Mouse (Mus musculus): ENCODE measurements at regions not wholly inside any gene's neighbourhood (a gene's known extent, or its start where the extent isn't known, plus 50 kb on each side); places are given as distances from the start of the nearest gene placed in this dataset.

DNA sequence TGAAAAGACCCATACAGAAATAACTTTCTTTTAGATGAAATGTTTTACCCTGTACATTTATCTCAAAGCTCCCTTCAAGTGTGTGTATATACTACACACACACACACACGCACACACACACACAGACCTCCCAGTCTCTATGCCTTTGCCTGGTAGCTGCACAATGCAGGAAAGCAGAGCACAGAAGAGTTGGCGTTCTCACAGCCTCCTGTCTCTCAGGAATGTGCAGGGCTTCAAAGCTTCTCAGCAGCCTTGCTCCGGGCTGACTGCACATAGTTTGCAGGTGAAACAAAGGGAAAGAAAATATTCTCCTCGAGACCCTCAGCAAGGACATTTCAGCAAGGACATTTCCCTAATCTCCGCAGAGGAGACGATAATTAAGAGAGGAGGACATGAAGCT is 139.0 kb upstream of the Ntm start:
- 37% methylated on average over 6 of the region's 6 CpGs for WGBS
- Histone ChIP-seq H3K27me3 (ENCODE audit: control insufficient read depth, insufficient read depth, low read depth, low read length) (no peaks in the 10 kb centered on the region), H3K4me2 (ENCODE audit: low read length) (no peak overlapping the region), H3K27ac (ENCODE audit: low read length) (0 out of 2 replicates have a peak overlapping the region, but pooled peaks have one; percentile 20), H3K4me3 (ENCODE audit: low read depth, low read length) (no peak overlapping the region), H3K9me3 (replicated peaks; ENCODE audit: control insufficient read depth, low read length, poor library complexity, severe bottlenecking) (no peaks in the 10 kb centered on the region), H3K4me1 (ENCODE audit: control insufficient read depth, insufficient read depth, low read length) (peaks cover 12% of the 10 kb centered on the region; the same call in 1 of the 2 replicates), H3K9ac (ENCODE audit: low read depth, low read length) (no peak overlapping the region), H3K36me3 (ENCODE audit: control insufficient read depth, insufficient read depth, low read length) (no peaks in the 10 kb centered on the region)
- peak; percentile 48; the same call in 1 of the 2 replicates for ATAC-seq

DNA sequence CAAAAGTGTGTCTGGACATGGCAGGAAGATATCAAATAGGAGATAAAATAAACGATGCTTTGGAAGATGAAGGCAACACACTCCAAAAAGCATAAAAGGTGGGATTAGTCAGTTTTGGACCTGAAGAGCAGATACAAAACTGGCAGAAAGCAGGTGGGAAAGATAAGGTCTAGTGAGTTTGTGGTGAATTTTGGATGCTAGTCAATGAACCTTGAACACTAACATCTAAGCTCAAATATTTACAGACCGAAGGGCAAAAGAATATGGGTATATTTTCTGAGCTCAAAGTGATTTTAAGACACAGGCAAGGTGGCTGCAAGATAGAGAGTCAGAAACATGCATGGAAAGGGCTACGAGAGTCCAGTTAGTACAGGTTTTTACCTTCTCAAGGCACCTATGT is 159.4 kb upstream of the Ntm start:
- no peaks in the 10 kb centered on the region for H3K4me1 ChIP-seq (ENCODE audit: control insufficient read depth, insufficient read depth, low read length)
- ATAC-seq = no peak
- no peak overlapping the region for H3K9ac ChIP-seq (ENCODE audit: low read depth, low read length)
- no peak overlapping the region for H3K4me2 ChIP-seq (ENCODE audit: low read length)
- H3K9me3 ChIP-seq (replicated peaks; ENCODE audit: control insufficient read depth, low read length, poor library complexity, severe bottlenecking) = no peaks in the 10 kb centered on the region
- H3K27me3 ChIP-seq (ENCODE audit: control insufficient read depth, insufficient read depth, low read depth, low read length) = no peaks in the 10 kb centered on the region
- H3K4me3 ChIP-seq (ENCODE audit: low read depth, low read length) = no peak overlapping the region
- no peaks in the 10 kb centered on the region for H3K36me3 ChIP-seq (ENCODE audit: control insufficient read depth, insufficient read depth, low read length)
- no peak overlapping the region for H3K27ac ChIP-seq (ENCODE audit: low read length)
- 86% methylated on average over 3 of the region's 3 CpGs for WGBS

DNA sequence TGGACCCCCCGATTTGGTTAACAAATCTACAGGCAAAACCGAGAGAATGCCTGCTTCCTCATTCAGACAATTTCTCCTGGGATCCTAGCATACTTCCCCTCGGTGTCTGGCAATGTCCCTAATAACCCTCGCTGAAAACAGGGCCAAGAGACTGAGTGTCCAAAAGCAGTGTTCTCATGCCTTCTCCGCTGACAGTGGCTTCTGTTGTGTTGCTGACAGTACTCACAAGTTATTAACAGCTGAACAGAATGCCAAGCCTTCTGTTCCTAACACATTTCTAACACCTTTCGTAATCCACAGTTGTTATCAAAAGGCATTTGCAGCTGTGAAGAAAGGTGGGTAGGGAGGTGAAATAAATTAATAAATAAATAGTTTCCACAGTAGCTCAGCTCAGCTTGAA is 166.2 kb upstream of the Ntm start:
- no peak overlapping the region for H3K27ac ChIP-seq (ENCODE audit: low read length)
- H3K9ac ChIP-seq (ENCODE audit: low read depth, low read length) = no peak overlapping the region
- no peak overlapping the region for H3K4me3 ChIP-seq (ENCODE audit: low read depth, low read length)
- H3K9me3 ChIP-seq (replicated peaks; ENCODE audit: control insufficient read depth, low read length, poor library complexity, severe bottlenecking) = no peaks in the 10 kb centered on the region
- no peaks in the 10 kb centered on the region for H3K36me3 ChIP-seq (ENCODE audit: control insufficient read depth, insufficient read depth, low read length)
- peaks cover 2% of the 10 kb centered on the region for H3K4me1 ChIP-seq (ENCODE audit: control insufficient read depth, insufficient read depth, low read length)
- no peaks in the 10 kb centered on the region for H3K27me3 ChIP-seq (ENCODE audit: control insufficient read depth, insufficient read depth, low read depth, low read length)
- WGBS = 67% methylated on average over 6 of the region's 6 CpGs
- no peak overlapping the region for H3K4me2 ChIP-seq (ENCODE audit: low read length)
- ATAC-seq = no peak

DNA sequence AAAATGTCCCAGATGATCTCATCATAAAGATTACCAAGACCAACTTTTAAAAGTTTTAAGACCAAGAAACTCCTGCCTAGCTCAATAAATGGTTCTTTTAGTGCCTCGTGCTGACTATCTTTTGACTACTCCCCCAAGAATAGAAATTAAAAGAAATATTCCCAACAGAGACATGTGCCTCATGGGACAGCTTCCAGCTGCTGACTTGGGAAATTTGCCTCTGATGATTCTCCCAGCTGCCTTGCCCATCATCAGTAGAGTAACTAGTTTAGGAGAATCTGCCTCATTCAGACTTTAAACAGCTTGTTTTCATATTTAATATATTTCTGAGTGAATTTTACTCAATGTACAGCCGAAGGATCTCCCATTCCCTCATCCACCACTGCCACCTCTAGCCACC is 168.7 kb upstream of the Ntm start:
- Histone ChIP-seq H3K36me3 (ENCODE audit: control insufficient read depth, insufficient read depth, low read length) (no peaks in the 10 kb centered on the region), H3K27ac (ENCODE audit: low read length) (no peak overlapping the region), H3K4me2 (ENCODE audit: low read length) (no peak overlapping the region), H3K4me3 (ENCODE audit: low read depth, low read length) (no peak overlapping the region), H3K4me1 (ENCODE audit: control insufficient read depth, insufficient read depth, low read length) (peaks cover 11% of the 10 kb centered on the region), H3K9ac (ENCODE audit: low read depth, low read length) (no peak overlapping the region), H3K9me3 (replicated peaks; ENCODE audit: control insufficient read depth, low read length, poor library complexity, severe bottlenecking) (no peaks in the 10 kb centered on the region), H3K27me3 (ENCODE audit: control insufficient read depth, insufficient read depth, low read depth, low read length) (no peaks in the 10 kb centered on the region)
- WGBS = 86% methylated on average over 2 of the region's 2 CpGs
- ATAC-seq = no peak

DNA sequence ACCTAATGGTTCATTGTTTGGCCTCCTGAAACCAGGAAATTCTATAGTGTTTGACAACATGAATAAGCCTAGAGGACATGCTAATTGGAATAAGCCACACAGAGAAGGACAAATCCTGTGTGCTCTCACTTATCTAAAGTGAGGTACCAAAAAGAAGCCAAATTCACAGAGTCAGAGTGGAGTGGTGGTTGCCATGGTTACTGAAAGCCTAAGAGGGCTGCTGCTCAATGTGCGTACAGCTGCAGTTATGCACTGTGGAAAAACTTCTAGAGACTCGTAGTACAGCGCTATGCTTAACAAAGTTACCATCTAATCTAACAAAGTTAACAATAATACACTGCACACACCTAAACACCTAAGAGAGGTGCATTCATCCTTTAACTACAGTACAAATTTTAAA is 171.4 kb upstream of the Ntm start:
- Histone ChIP-seq H3K27ac (ENCODE audit: low read length) (no peak overlapping the region), H3K4me2 (ENCODE audit: low read length) (no peak overlapping the region), H3K27me3 (ENCODE audit: control insufficient read depth, insufficient read depth, low read depth, low read length) (no peaks in the 10 kb centered on the region), H3K4me1 (ENCODE audit: control insufficient read depth, insufficient read depth, low read length) (peaks cover 14% of the 10 kb centered on the region), H3K36me3 (ENCODE audit: control insufficient read depth, insufficient read depth, low read length) (no peaks in the 10 kb centered on the region), H3K4me3 (ENCODE audit: low read depth, low read length) (no peak overlapping the region), H3K9ac (ENCODE audit: low read depth, low read length) (no peak overlapping the region), H3K9me3 (replicated peaks; ENCODE audit: control insufficient read depth, low read length, poor library complexity, severe bottlenecking) (no peaks in the 10 kb centered on the region)
- ATAC-seq = peak; percentile 72; the same call in 1 of the 2 replicates
- 29% methylated on average over 3 of the region's 3 CpGs for WGBS

DNA sequence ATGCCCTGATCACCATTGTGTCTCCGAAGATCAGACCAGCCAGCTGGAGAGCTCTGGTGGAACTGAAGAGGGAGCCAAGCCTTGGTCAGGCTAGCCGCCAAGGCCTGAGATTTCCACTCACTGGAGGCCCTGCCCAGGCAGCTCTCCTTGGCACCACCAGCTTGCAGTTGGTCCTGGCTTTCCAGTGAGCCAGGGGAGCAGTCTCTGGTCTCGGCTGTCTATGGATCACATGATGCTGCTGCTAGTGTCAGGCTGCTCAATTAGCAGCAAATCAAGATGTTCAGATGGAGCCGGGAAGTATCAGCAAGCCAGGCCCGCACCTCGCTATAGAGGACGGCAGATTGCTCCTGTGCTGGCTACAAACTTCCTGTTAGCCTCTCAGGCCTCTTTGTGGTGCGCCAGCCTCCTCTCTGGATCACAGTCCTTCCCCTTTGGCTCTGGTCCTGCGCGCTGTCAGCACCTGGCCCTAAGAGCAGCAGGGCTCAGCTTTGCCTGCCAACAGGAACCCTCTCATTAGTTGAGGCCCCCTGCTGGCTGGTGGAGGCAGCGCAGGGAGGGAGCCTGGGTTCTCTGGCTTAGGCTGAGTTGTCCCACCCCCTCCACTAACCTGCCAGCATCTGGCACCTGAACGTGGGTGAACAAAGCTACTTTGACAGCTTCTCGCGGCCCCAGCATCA is 174.8 kb upstream of the Ntm start:
- H3K4me2 ChIP-seq (ENCODE audit: low read length) = no peak overlapping the region
- no peak overlapping the region for H3K27ac ChIP-seq (ENCODE audit: low read length)
- peaks cover 14% of the 10 kb centered on the region for H3K4me1 ChIP-seq (ENCODE audit: control insufficient read depth, insufficient read depth, low read length)
- ATAC-seq = peak; percentile 65
- WGBS = 32% methylated on average over 14 of the region's 14 CpGs
- no peaks in the 10 kb centered on the region for H3K36me3 ChIP-seq (ENCODE audit: control insufficient read depth, insufficient read depth, low read length)
- no peak overlapping the region for H3K4me3 ChIP-seq (ENCODE audit: low read depth, low read length)
- H3K27me3 ChIP-seq (ENCODE audit: control insufficient read depth, insufficient read depth, low read depth, low read length) = no peaks in the 10 kb centered on the region
- H3K9me3 ChIP-seq (replicated peaks; ENCODE audit: control insufficient read depth, low read length, poor library complexity, severe bottlenecking) = no peaks in the 10 kb centered on the region
- H3K9ac ChIP-seq (ENCODE audit: low read depth, low read length) = no peak overlapping the region

DNA sequence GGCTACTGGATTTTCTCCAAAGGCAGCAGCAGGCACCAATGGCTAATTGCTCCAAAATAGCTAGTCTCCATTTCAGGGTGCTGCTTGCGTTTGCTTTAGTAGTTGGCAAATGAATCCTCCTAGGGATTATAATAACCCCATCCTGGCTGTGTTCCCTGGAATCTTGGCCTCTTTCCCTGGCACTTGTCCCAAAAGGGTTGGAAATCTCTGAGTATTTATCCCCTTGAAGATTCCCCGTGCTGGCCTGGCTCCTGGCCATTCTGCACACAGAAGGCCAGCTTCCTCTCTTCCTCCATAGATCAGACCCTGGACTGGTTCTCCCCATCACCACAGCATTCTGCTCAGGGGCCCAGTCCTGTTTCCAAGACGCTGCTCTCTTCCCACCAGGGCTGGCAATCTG is 177.2 kb upstream of the Ntm start:
- 50% methylated on average over 3 of the region's 3 CpGs for WGBS
- Histone ChIP-seq H3K9me3 (replicated peaks; ENCODE audit: control insufficient read depth, low read length, poor library complexity, severe bottlenecking) (no peaks in the 10 kb centered on the region), H3K4me1 (ENCODE audit: control insufficient read depth, insufficient read depth, low read length) (peaks cover 3% of the 10 kb centered on the region), H3K27me3 (ENCODE audit: control insufficient read depth, insufficient read depth, low read depth, low read length) (no peaks in the 10 kb centered on the region), H3K9ac (ENCODE audit: low read depth, low read length) (no peak overlapping the region), H3K27ac (ENCODE audit: low read length) (no peak overlapping the region; the same call in 1 of the 2 replicates), H3K36me3 (ENCODE audit: control insufficient read depth, insufficient read depth, low read length) (no peaks in the 10 kb centered on the region), H3K4me2 (ENCODE audit: low read length) (no peak overlapping the region), H3K4me3 (ENCODE audit: low read depth, low read length) (no peak overlapping the region)
- ATAC-seq = peak; percentile 72

DNA sequence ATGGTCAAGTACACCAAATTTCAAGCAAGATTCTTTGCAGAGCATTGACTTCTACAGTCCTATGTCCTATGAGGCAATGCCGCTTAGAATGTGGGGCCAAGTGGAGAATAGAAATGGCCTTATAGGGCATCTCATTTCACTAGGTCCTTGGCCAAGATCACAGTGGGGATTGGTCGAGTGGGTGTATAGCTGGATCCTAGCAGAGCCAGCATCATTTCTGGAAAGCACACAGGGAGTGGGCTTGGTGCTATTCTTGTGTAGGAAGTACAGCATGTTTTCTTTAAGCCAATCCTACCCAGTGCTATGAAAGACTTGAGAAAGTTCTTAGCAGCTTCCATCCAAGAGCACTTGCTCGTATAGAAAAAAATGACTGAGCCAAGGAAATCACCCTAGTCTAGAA is 178.2 kb upstream of the Ntm start:
- no peaks in the 10 kb centered on the region for H3K27me3 ChIP-seq (ENCODE audit: control insufficient read depth, insufficient read depth, low read depth, low read length)
- no peak overlapping the region for H3K9ac ChIP-seq (ENCODE audit: low read depth, low read length)
- no peaks in the 10 kb centered on the region for H3K36me3 ChIP-seq (ENCODE audit: control insufficient read depth, insufficient read depth, low read length)
- H3K4me2 ChIP-seq (ENCODE audit: low read length) = no peak overlapping the region
- 91% methylated on average over 3 of the region's 3 CpGs for WGBS
- H3K4me3 ChIP-seq (ENCODE audit: low read depth, low read length) = no peak overlapping the region
- H3K9me3 ChIP-seq (replicated peaks; ENCODE audit: control insufficient read depth, low read length, poor library complexity, severe bottlenecking) = no peaks in the 10 kb centered on the region
- H3K4me1 ChIP-seq (ENCODE audit: control insufficient read depth, insufficient read depth, low read length) = peaks cover 3% of the 10 kb centered on the region
- H3K27ac ChIP-seq (ENCODE audit: low read length) = no peak overlapping the region
- ATAC-seq = no peak

DNA sequence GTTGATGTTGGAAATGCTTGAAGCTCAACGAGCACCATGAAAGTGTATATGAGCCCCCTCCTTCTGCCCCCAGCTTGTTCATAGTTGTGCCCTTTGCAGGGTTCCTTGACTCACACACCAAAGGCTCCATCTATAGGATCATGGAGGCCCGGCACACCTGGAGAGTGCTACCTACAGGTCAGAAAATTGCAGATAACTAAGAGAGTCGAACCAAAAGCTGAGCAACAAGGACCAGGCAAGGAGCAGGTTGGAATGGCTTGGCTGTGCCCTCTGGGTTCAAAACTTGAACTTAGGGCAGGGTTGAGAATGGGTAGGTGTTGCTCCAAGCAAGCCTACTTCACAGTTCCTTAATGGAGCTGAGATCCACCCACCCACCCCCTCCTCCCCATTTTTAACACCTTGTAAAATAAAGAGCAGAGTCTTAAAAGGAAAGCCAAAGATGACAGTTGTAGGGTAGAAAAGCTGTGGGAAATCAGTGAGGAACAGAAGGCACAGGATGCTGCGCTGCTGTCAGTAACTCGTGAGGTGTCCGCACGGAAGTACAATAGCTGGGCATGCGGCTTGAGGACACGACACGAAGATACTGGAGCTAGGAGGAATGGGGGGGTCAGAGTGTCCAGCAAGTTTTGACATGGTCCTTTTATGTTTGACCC is 180.0 kb upstream of the Ntm start:
- 88% methylated on average over 10 of the region's 10 CpGs for WGBS
- Histone ChIP-seq H3K9me3 (replicated peaks; ENCODE audit: control insufficient read depth, low read length, poor library complexity, severe bottlenecking) (no peaks in the 10 kb centered on the region), H3K27ac (ENCODE audit: low read length) (no peak overlapping the region), H3K9ac (ENCODE audit: low read depth, low read length) (no peak overlapping the region), H3K4me1 (ENCODE audit: control insufficient read depth, insufficient read depth, low read length) (no peaks in the 10 kb centered on the region), H3K27me3 (ENCODE audit: control insufficient read depth, insufficient read depth, low read depth, low read length) (no peaks in the 10 kb centered on the region), H3K36me3 (ENCODE audit: control insufficient read depth, insufficient read depth, low read length) (no peaks in the 10 kb centered on the region), H3K4me2 (ENCODE audit: low read length) (no peak overlapping the region), H3K4me3 (ENCODE audit: low read depth, low read length) (no peak overlapping the region)
- ATAC-seq = no peak

Measured in midbrain, embryonic 16.5 days (tissue).